Mouse (Mus musculus): ENCODE measurements at regions not wholly inside any gene's neighbourhood (a gene's known extent, or its start where the extent isn't known, plus 50 kb on each side); places are given as distances from the start of the nearest gene placed in this dataset.

DNA sequence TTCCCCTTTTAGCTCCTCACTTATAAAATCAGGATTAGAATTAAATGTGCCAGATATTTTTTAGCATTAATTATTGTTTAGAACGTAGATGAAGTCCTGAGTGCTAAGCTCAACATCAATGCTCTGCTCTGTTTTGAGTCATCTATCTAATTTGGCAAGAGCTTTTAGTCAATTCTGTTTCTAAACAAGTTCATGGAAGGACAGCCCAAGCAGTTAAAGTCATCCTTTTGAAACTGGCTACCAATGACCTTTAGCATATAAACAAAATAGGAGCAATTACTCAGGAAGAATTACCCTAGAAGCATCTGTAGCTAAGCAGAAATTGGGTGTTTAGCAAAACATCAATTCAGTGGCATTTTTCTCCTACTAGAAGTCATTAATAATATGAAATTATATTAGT is 52.1 kb upstream of the Otogl start:
- Histone ChIP-seq H3K4me3 (ENCODE audit: low read length) (no peak overlapping the region), H3K9me3 (ENCODE audit: control insufficient read depth, low read length) (no peaks in the 10 kb centered on the region), H3K27me3 (ENCODE audit: control insufficient read depth, insufficient read depth, low read depth, low read length) (no peaks in the 10 kb centered on the region), H3K9ac (ENCODE audit: low read length) (no peak overlapping the region), H3K27ac (ENCODE audit: low read length) (no peak overlapping the region), H3K36me3 (ENCODE audit: control insufficient read depth, insufficient read depth, low read length) (no peaks in the 10 kb centered on the region), H3K4me1 (replicated peaks; ENCODE audit: control insufficient read depth, insufficient read depth, low read length) (no peaks in the 10 kb centered on the region), H3K4me2 (ENCODE audit: low read depth, low read length) (no peak overlapping the region)
- no peak for ATAC-seq (ENCODE audit: low read depth)
- 61% methylated on average over 1 of the region's 1 CpGs for WGBS

DNA sequence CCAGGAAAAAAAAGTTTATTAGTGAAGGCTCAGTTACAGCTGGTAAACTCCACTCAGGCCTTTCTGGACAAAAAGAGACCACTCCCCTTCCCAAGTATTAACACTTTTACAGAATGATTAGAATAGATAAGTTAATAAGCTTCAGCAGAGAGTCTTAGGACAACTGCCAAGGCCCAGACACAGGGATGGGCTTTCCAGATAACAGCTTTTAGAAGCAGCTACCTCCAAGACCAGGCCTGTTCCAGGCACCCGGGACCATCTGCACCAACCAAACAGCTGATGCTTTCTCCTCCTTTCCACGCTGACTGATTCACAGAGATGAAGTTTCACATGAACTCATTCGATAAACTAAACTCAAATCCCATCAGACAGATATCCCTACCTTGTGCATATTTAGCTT is 50.2 kb upstream of the Otogl start:
- no peaks in the 10 kb centered on the region for H3K4me1 ChIP-seq (replicated peaks; ENCODE audit: control insufficient read depth, insufficient read depth, low read length)
- H3K4me3 ChIP-seq (ENCODE audit: low read length): no peak overlapping the region
- H3K9me3 ChIP-seq (ENCODE audit: control insufficient read depth, low read length): no peaks in the 10 kb centered on the region
- H3K36me3 ChIP-seq (ENCODE audit: control insufficient read depth, insufficient read depth, low read length): no peaks in the 10 kb centered on the region
- H3K27ac ChIP-seq (ENCODE audit: low read length): no peak overlapping the region
- no peak overlapping the region for H3K9ac ChIP-seq (ENCODE audit: low read length)
- 81% methylated on average over 3 of the region's 3 CpGs for WGBS
- ATAC-seq (ENCODE audit: low read depth): no peak
- no peak overlapping the region for H3K4me2 ChIP-seq (ENCODE audit: low read depth, low read length)
- no peaks in the 10 kb centered on the region for H3K27me3 ChIP-seq (ENCODE audit: control insufficient read depth, insufficient read depth, low read depth, low read length)

Data from lung, embryonic 16.5 days (tissue).